Mouse (Mus musculus) embryonic facial prominence, embryonic 11.5 days (tissue): Measurements from ENCODE around the gene Ddx28. TPM values are rescaled to one million over a fixed set of nuclear protein-coding genes. Genes with fewer than 3 reads are reported as not detected.
"Not testable (repeated sequence)": the region's sequence is repeated elsewhere in the genome, so short reads cannot be mapped to it uniquely, and the experiment has no call there.

ENCODE experiments used
- ATAC-seq: fragments of 200-750 bp; cut with Nextera tagmentation; replicated peaks from 2 replicates; pipeline ENCODE4 v1.8.0; 2017; ENCODE audit warnings: low read depth; ENCODE audit not compliant: insufficient number of reproducible peaks, low FRiP score, low TSS enrichment
- DNase-seq: peaks from one replicate; pipeline ENCODE4 v3.0.0-alpha.2; 2015; ENCODE audit warnings: low spot score
- H3K27ac ChIP-seq: fragments of 300-500 bp; sonication (generic); replicated peaks from 2 replicates; pipeline ENCODE4 v1.5.1; 2014; ENCODE audit warnings: mild to moderate bottlenecking, low read depth, low read length, control low read depth
- H3K27me3 ChIP-seq: fragments of 300-500 bp; sonication (generic); 2 replicates; pipeline ENCODE4 v1.6.1; 2014; ENCODE audit warnings: mild to moderate bottlenecking, low read length, moderate library complexity, mixed read lengths; ENCODE audit not compliant: control insufficient read depth, insufficient read depth
- H3K36me3 ChIP-seq: fragments of 300-500 bp; sonication (generic); replicated peaks from 2 replicates; pipeline ENCODE4 v1.6.1; 2014; ENCODE audit warnings: low read depth, mild to moderate bottlenecking, low read length, moderate library complexity, mixed read lengths; ENCODE audit not compliant: control insufficient read depth, insufficient read depth
- H3K4me1 ChIP-seq: fragments of 300-500 bp; sonication (generic); 2 replicates; pipeline ENCODE4 v1.6.1; 2014; ENCODE audit warnings: low read length, mixed read lengths; ENCODE audit not compliant: control insufficient read depth, insufficient read depth
- H3K4me2 ChIP-seq: fragments of 300-500 bp; sonication (generic); 2 replicates; pipeline ENCODE4 v1.6.1; 2014; ENCODE audit warnings: low read depth, mild to moderate bottlenecking, control low read depth, low read length, moderate library complexity
- H3K4me3 ChIP-seq: fragments of 300-500 bp; sonication (generic); 2 replicates; pipeline ENCODE4 v1.5.1; 2014; ENCODE audit warnings: low read depth, low read length, control low read depth
- H3K9ac ChIP-seq: fragments of 300-500 bp; sonication (generic); replicated peaks from 2 replicates; pipeline ENCODE4 v1.6.1; 2014; ENCODE audit warnings: mild to moderate bottlenecking, control low read depth, low read length
- H3K9me3 ChIP-seq: fragments of 300-500 bp; sonication (generic); replicated peaks from 2 replicates; pipeline ENCODE4 v1.6.1; 2016; ENCODE audit warnings: mild to moderate bottlenecking, low read length, inconsistent platforms, mixed read lengths; ENCODE audit not compliant: control insufficient read depth
- WGBS: fragments of 180-500 bp; shearing (Covaris S2); extraction: QIAGEN DNeasy Blood & Tissue Kit; methylation state at CpG from one replicate; pipeline ENCODE4 v1.1.7; 2014; 5-methylcytosine and 5-hydroxymethylcytosine counted together
- polyA plus RNA-seq: library from polyadenylated mRNA; unstranded; fragments of >200 nt; fragmentation: Nextera tagmentation; extraction: Ambion mirVana; gene quantifications from 2 replicates; pipeline ENCODE4 v1.2.1, GENCODE M21; 2014

The Ddx28 gene
- polyA plus RNA-seq, 1 experiment from 2014 or later, result 20.5 TPM

- Histone ChIP-seq H3K4me2 (no peak overlapping the region), H3K9ac (no peak overlapping the region), H3K9me3 (no peaks in the 10 kb centered on the region), H3K27ac (no peak overlapping the region), H3K36me3 (no peaks in the 10 kb centered on the region), H3K4me3 (no peak overlapping the region), H3K27me3 (no peaks in the 10 kb centered on the region), H3K4me1 (no peaks in the 10 kb centered on the region)
- WGBS, result 66% methylated on average over 4 of the region's 4 CpGs
- DNase-seq, result no peak
- no peak for ATAC-seq
Measured at GRCm38 (mm10) chr8:105993226-105993625, 18.5 kb downstream of the Ddx28 start.

GRCm38 (mm10) chr8:105992499-105992898, 19.2 kb downstream of the Ddx28 start:
- Histone ChIP-seq H3K4me1 (no peaks in the 10 kb centered on the region), H3K4me2 (no peak overlapping the region), H3K9me3 (no peaks in the 10 kb centered on the region), H3K36me3 (no peaks in the 10 kb centered on the region), H3K4me3 (no peak overlapping the region), H3K27ac (no peak overlapping the region), H3K27me3 (no peaks in the 10 kb centered on the region), H3K9ac (no peak overlapping the region)
- DNase-seq (no peak), ATAC-seq (no peak)
- 69% methylated on average over 5 of the region's 5 CpGs for WGBS

GRCm38 (mm10) chr8:105991546-105991945, 20.1 kb downstream of the Ddx28 start:
- H3K4me3 ChIP-seq, result no peak overlapping the region
- no peak for ATAC-seq

GRCm38 (mm10) chr8:105990856-105991387, 20.8 kb downstream of the Ddx28 start, which contains the start of gene Dus2:
Gene Dus2 (plus strand): TSS chr8:105991337.
- ATAC-seq, result peak; percentile 62
- H3K36me3 ChIP-seq, result no peaks in the 10 kb centered on the region
- no peak within 1 kb of the TSS for H3K4me3 ChIP-seq
- 9% methylated on average over 15 of the region's 15 CpGs for WGBS
- DNase-seq, result peak; percentile 90
- no peaks in the 10 kb centered on the region for H3K27me3 ChIP-seq
- 0 out of 2 replicates have a peak within 1 kb of the TSS, but pooled peaks have one; percentile 1 for H3K4me2 ChIP-seq
- no peaks in the 10 kb centered on the region for H3K9me3 ChIP-seq
- no peaks in the 10 kb centered on the region for H3K4me1 ChIP-seq
- H3K27ac ChIP-seq, result no peak within 1 kb of the TSS
- no peak within 1 kb of the TSS for H3K9ac ChIP-seq

More at GRCm38 (mm10) chr8:105991546-105991945, 20.1 kb downstream of the Ddx28 start:
- DNase-seq, result no peak
- WGBS, result 74% methylated on average over 2 of the region's 2 CpGs
- H3K9me3 ChIP-seq, result no peaks in the 10 kb centered on the region
- no peaks in the 10 kb centered on the region for H3K4me1 ChIP-seq
- no peak overlapping the region for H3K27ac ChIP-seq
- H3K9ac ChIP-seq, result no peak overlapping the region
- H3K36me3 ChIP-seq, result no peaks in the 10 kb centered on the region
- no peaks in the 10 kb centered on the region for H3K27me3 ChIP-seq
- H3K4me2 ChIP-seq, result no peak overlapping the region

- Histone ChIP-seq H3K4me1 (no peaks in the 10 kb centered on the region), H3K36me3 (no peaks in the 10 kb centered on the region), H3K4me2 (no peak overlapping the region), H3K27ac (no peak overlapping the region), H3K9ac (no peak overlapping the region), H3K9me3 (no peaks in the 10 kb centered on the region), H3K4me3 (no peak overlapping the region), H3K27me3 (no peaks in the 10 kb centered on the region)
- 88% methylated on average over 11 of the region's 11 CpGs for WGBS
- ATAC-seq (no peak), DNase-seq (no peak)
Measured at GRCm38 (mm10) chr8:105988546-105988945, 23.1 kb downstream of the Ddx28 start.

- not testable (repeated sequence) for H3K27me3 ChIP-seq, ATAC-seq, H3K36me3 ChIP-seq, H3K4me1 ChIP-seq, H3K27ac ChIP-seq, H3K9ac ChIP-seq, H3K4me3 ChIP-seq, H3K9me3 ChIP-seq, H3K4me2 ChIP-seq, DNase-seq
- 87% methylated on average over 11 of the region's 11 CpGs for WGBS
Measured at GRCm38 (mm10) chr8:105983406-105983805, 28.3 kb downstream of the Ddx28 start.

GRCm38 (mm10) chr8:105981146-105981545, 30.5 kb downstream of the Ddx28 start:
- ATAC-seq (no peak), DNase-seq (no peak)
- Histone ChIP-seq H3K4me2 (no peak overlapping the region), H3K4me3 (no peak overlapping the region), H3K4me1 (no peaks in the 10 kb centered on the region), H3K9ac (no peak overlapping the region), H3K27ac (no peak overlapping the region), H3K36me3 (no peaks in the 10 kb centered on the region), H3K27me3 (no peaks in the 10 kb centered on the region), H3K9me3 (no peaks in the 10 kb centered on the region)
- 89% methylated on average over 1 of the region's 1 CpGs for WGBS

GRCm38 (mm10) chr8:105979325-105979724, 32.4 kb downstream of the Ddx28 start, which contains the start of gene Dpep3:
Gene Dpep3 (minus strand): TSS chr8:105979429.
- ATAC-seq (no peak), DNase-seq (no peak)
- H3K9ac ChIP-seq, result no peak within 1 kb of the TSS
- H3K27ac ChIP-seq, result no peak within 1 kb of the TSS
- H3K36me3 ChIP-seq, result no peaks in the 10 kb centered on the region
- no peaks in the 10 kb centered on the region for H3K4me1 ChIP-seq
- 89% methylated on average over 15 of the region's 15 CpGs for WGBS
- H3K9me3 ChIP-seq, result no peaks in the 10 kb centered on the region
- H3K4me3 ChIP-seq, result no peak within 1 kb of the TSS
- H3K27me3 ChIP-seq, result no peaks in the 10 kb centered on the region
- H3K4me2 ChIP-seq, result no peak within 1 kb of the TSS
